Mouse (Mus musculus) MEL (cell line): ENCODE results near the gene Rtp3. TPM values are rescaled to one million over a fixed set of nuclear protein-coding genes. Genes with fewer than 3 reads are reported as not detected.
A peak's percentile ranks its signal among the peaks of the same experiment; 100 is the strongest.

Source experiments
- DNase-seq: peaks from one replicate; pipeline ENCODE4 v3.0.0; 2011; ENCODE audit warnings: low read depth, low spot score
- H3K27ac ChIP-seq: 2 replicates; pipeline ENCODE4 v1.5.1; 2012; ENCODE audit warnings: low read depth, mild to moderate bottlenecking, control low read depth, low read length, moderate library complexity; ENCODE audit not compliant: control insufficient read depth
- H3K27me3 ChIP-seq, 2 experiments: fragments of 150-350 bp in 1 of 2; sonication (generic) in 1 of 2; 2 replicates each; pipeline ENCODE4 v1.6.1; 2012; ENCODE audit warnings: low read length in 2 of 2, mild to moderate bottlenecking in 2 of 2, improper control_type of control experiment in 1 of 2, moderate library complexity in 1 of 2; ENCODE audit not compliant: insufficient read depth in 2 of 2, control insufficient read depth in 1 of 2
- H3K36me3 ChIP-seq, 2 experiments: 2 replicates each; pipeline ENCODE4 v1.6.1; 2012 to 2014; ENCODE audit warnings: low read length in 2 of 2, improper control_type of control experiment in 1 of 2, inconsistent platforms in 1 of 2, mild to moderate bottlenecking in 1 of 2; ENCODE audit not compliant: insufficient read depth in 2 of 2, control insufficient read depth in 1 of 2
- H3K4me1 ChIP-seq, 2 experiments: fragments of 150-350 bp in 1 of 2; sonication (generic) in 1 of 2; 2 replicates each; pipeline ENCODE4 v1.6.1; 2012; ENCODE audit warnings: low read length in 2 of 2, improper control_type of control experiment in 1 of 2, mild to moderate bottlenecking in 1 of 2; ENCODE audit not compliant: insufficient read depth in 2 of 2, control insufficient read depth in 1 of 2
- H3K4me3 ChIP-seq, 2 experiments: fragments of 150-350 bp in 1 of 2; sonication (generic) in 1 of 2; 2 replicates each; pipeline ENCODE4 v1.5.1; 2012; ENCODE audit warnings: low read depth in 2 of 2, low read length in 2 of 2, mild to moderate bottlenecking in 2 of 2, moderate library complexity in 2 of 2, control low read depth in 1 of 2, improper control_type of control experiment in 1 of 2; ENCODE audit not compliant: control insufficient read depth in 1 of 2, insufficient read depth in 1 of 2
- H3K79me2 ChIP-seq: 2 replicates; pipeline ENCODE4 v1.6.1; 2012; ENCODE audit warnings: mild to moderate bottlenecking, low read length, moderate library complexity; ENCODE audit not compliant: control insufficient read depth, poor library complexity, insufficient read depth
- H3K9ac ChIP-seq: 2 replicates; pipeline ENCODE4 v1.6.1; 2012; ENCODE audit warnings: low read depth, mild to moderate bottlenecking, control low read depth, low read length, moderate library complexity; ENCODE audit not compliant: control insufficient read depth, poor library complexity, severe bottlenecking
- H3K9me3 ChIP-seq: fragments of 150-350 bp; sonication (generic); replicated peaks from 2 replicates; pipeline ENCODE4 v1.6.1; 2012; ENCODE audit warnings: mild to moderate bottlenecking, low read length, improper control_type of control experiment, moderate library complexity; ENCODE audit not compliant: insufficient read depth
- CTCF ChIP-seq, 3 experiments: IDR thresholded peaks in 2 of 3; conservative IDR thresholded peaks in 1 of 3; 2 replicates each; pipeline ENCODE4 v1.5.1; 2011 to 2012; ENCODE audit warnings: low read length in 3 of 3, low read depth in 2 of 3, mild to moderate bottlenecking in 2 of 3, improper control_type of control experiment in 1 of 3, inconsistent platforms in 1 of 3, mixed read lengths in 1 of 3, moderate library complexity in 1 of 3; ENCODE audit not compliant: control insufficient read depth in 1 of 3, insufficient read depth in 1 of 3, poor library complexity in 1 of 3, severe bottlenecking in 1 of 3
- ELF1 ChIP-seq: IDR thresholded peaks from 2 replicates; pipeline ENCODE4 v1.6.1; 2014; ENCODE audit warnings: low read depth, mild to moderate bottlenecking, inconsistent platforms, low read length, improper control_type of control experiment, moderate library complexity
- EP300 ChIP-seq, 2 experiments: IDR thresholded peaks; 2 replicates each; pipeline ENCODE4 v1.6.1; 2011; ENCODE audit warnings: improper control_type of control experiment in 2 of 2, low read length in 2 of 2, low read depth in 1 of 2, mild to moderate bottlenecking in 1 of 2
- GABPA ChIP-seq: IDR thresholded peaks from 2 replicates; pipeline ENCODE4 v1.6.1; 2012; ENCODE audit warnings: low read depth, mild to moderate bottlenecking, inconsistent platforms, low read length, improper control_type of control experiment, moderate library complexity
- JUND ChIP-seq: IDR thresholded peaks from 2 replicates; pipeline ENCODE4 v1.6.1; 2011; ENCODE audit warnings: low read depth, mild to moderate bottlenecking, improper control_type of control experiment, low read length
- KAT2A ChIP-seq: conservative IDR thresholded peaks from 2 replicates; pipeline ENCODE4 v1.6.1; 2012; ENCODE audit warnings: low read depth, low read length, improper control_type of control experiment, inconsistent platforms
- MAX ChIP-seq: IDR thresholded peaks from 2 replicates; pipeline ENCODE4 v1.6.1; 2011; ENCODE audit warnings: low read length, improper control_type of control experiment
- MYB ChIP-seq: IDR thresholded peaks from 2 replicates; pipeline ENCODE4 v1.6.1; 2011; ENCODE audit warnings: mild to moderate bottlenecking, low read depth, low read length, improper control_type of control experiment
- RAD21 ChIP-seq: IDR thresholded peaks from 2 replicates; pipeline ENCODE4 v1.6.1; 2011; ENCODE audit warnings: mild to moderate bottlenecking, low read depth, low read length, improper control_type of control experiment
- TBP ChIP-seq: IDR thresholded peaks from 2 replicates; pipeline ENCODE4 v1.8.0; 2011; ENCODE audit warnings: low read depth, low read length, improper control_type of control experiment
- UBTF ChIP-seq: IDR thresholded peaks from 2 replicates; pipeline ENCODE4 v1.6.1; 2012; ENCODE audit warnings: low read depth, mild to moderate bottlenecking, inconsistent platforms, low read length, improper control_type of control experiment, moderate library complexity, borderline replicate concordance; ENCODE audit not compliant: insufficient read depth
- USF1 ChIP-seq: IDR thresholded peaks from 2 replicates; pipeline ENCODE4 v1.6.1; 2014; ENCODE audit warnings: low read depth, mild to moderate bottlenecking, inconsistent platforms, low read length, improper control_type of control experiment, moderate library complexity
- ZMIZ1 ChIP-seq: IDR thresholded peaks from 2 replicates; pipeline ENCODE4 v1.6.1; 2012; ENCODE audit warnings: low read depth, mild to moderate bottlenecking, inconsistent platforms, low read length, improper control_type of control experiment, moderate library complexity
- polyA plus RNA-seq, 2 experiments: library from polyadenylated mRNA; stranded (reverse) in 1 of 2; unstranded in 1 of 2; fragments of >175 nt in 1 of 2; fragments of >200 nt in 1 of 2; gene quantifications; 2 replicates each; pipeline versions ENCODE4 v1.2.1 to v1.2.4; 2012; ENCODE audit warnings: low replicate concordance in 2 of 2, low read depth in 1 of 2; ENCODE audit not compliant: insufficient read length in 2 of 2, insufficient read depth in 1 of 2, missing spikeins in 1 of 2
- total RNA-seq: library from RNA; depleted of rRNA; stranded (reverse); fragments of 300-350 nt; gene quantifications from 2 replicates; pipeline ENCODE4 v1.2.3, GENCODE M21; 2012

Rtp3 gene
- total and polyA plus RNA-seq, 3 experiments = not detected

DNA sequence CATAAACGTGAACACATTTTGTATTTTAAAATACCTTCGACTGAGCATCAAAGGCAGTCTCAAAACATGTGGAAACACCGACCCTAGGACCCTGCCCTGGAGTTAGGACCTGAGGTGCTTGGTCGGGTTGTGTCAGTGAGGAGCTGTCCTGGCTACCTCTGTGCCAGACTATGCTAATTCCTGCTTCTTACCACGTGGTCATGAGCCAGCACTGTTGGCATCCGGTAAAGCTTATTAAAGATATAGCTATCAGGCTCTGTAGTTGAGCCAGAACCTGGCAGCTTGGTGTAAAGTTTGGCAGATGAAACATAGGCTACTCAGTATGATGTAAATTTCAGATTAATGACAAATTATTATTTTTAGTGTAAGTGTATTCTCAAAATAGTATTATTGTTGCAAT is 38.0 kb downstream of the Rtp3 start:
- Histone ChIP-seq H3K79me2 (no peaks in the 10 kb centered on the region), H3K9me3 (no peaks in the 10 kb centered on the region), H3K27me3 (no peaks in the 10 kb centered on the region), H3K4me3 (no peak overlapping the region), H3K36me3 (peaks cover 0 to 2% of the 10 kb centered on the region in 2 experiments; a peak in 1 of 4 replicates), H3K9ac (no peak overlapping the region), H3K4me1 (peaks cover 0 to 7% of the 10 kb centered on the region in 2 experiments; a peak in 2 of 4 replicates), H3K27ac (no peak overlapping the region)
- TF ChIP-seq MAX = peak; percentile 41; the same call in 1 of the 2 replicates
- no peak for TF ChIP-seq ZMIZ1
- peak; percentile 66; the same call in 1 of the 2 replicates for TF ChIP-seq USF1
- peak; percentile 8 for DNase-seq

DNA sequence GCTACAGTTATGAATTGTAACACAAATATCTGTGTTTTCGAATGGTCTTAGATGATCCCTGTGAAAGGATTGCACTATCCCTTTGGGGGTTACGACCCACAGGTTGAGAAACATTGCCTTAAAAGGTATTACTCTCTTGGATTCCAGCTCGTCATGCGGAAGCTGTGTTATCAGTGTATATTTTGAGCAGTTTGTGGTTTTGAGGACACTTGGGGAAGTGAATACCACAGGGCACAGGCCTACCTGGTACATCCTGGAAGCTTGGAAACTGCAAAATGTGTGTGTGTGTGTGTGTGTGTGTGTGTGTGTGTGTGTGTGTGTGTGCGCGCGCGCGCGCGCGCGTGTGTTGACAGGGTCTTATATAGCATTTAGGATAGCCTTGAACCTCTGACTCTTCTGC is 38.5 kb downstream of the Rtp3 start:
- H3K9me3 ChIP-seq = no peaks in the 10 kb centered on the region
- H3K4me3 ChIP-seq = no peak overlapping the region
- DNase-seq = peak; percentile 14
- no peak overlapping the region for H3K27ac ChIP-seq
- no peaks in the 10 kb centered on the region for H3K79me2 ChIP-seq
- no peak overlapping the region for H3K9ac ChIP-seq
- H3K4me1 ChIP-seq = peaks cover 0 to 7% of the 10 kb centered on the region in 2 experiments; a peak in 2 of 4 replicates
- TF ChIP-seq ELF1 (no peak), KAT2A (no peak), CTCF (IDR thresholded peaks at IDR 0.05 in 2 of 3, conservative IDR thresholded peaks at IDR 0.05 in 1 of 3; ENCODE audit: control insufficient read depth in 1 of 3, insufficient read depth in 1 of 3, low read depth in 2 of 3, low read length in 3 of 3, poor library complexity in 1 of 3, severe bottlenecking in 1 of 3) (no peak), EP300 (IDR thresholded peaks at IDR 0.05; ENCODE audit: low read depth in 1 of 2, low read length in 2 of 2) (peak; percentile 10 to 44; a peak in 2 of 4 replicates), UBTF (no peak)
- H3K36me3 ChIP-seq = peaks cover 0 to 2% of the 10 kb centered on the region in 2 experiments; a peak in 1 of 4 replicates
- H3K27me3 ChIP-seq = no peaks in the 10 kb centered on the region

DNA sequence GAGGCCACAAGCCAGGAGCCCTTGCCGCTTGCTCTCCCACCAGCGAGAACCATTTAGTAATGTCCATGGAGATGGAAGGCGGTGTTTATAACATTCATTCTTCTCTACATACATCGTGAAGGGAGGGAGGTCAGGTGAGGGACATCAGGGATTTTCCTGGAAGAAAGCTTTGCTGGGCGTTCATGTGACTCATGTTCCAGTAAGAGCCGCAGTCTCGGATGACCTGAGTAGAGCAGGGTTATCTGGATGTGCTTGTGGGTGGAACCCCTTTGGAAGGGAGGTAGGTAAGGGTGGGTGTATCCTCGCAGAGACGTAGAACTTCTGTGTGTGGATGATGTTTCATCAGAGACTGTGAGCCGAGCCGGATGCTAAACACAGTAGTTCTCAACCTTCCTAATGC is 39.0 kb downstream of the Rtp3 start, which contains the start of gene Lrrc2:
Gene Lrrc2, plus strand, starts transcription at position 149 of the 400 bp plus-strand sequence.
- TF ChIP-seq MYB (no peak), JUND (no peak), KAT2A (no peak), GABPA (no peak), TBP (no peak), ZMIZ1 (no peak), RAD21 (no peak)
- no peaks in the 10 kb centered on the region for H3K79me2 ChIP-seq
- DNase-seq = no peak
- no peak within 1 kb of the TSS for H3K9ac ChIP-seq
- peaks cover 0 to 7% of the 10 kb centered on the region in 2 experiments; a peak in 2 of 4 replicates for H3K4me1 ChIP-seq
- no peaks in the 10 kb centered on the region for H3K9me3 ChIP-seq
- no peaks in the 10 kb centered on the region for H3K27me3 ChIP-seq
- H3K4me3 ChIP-seq = no peak within 1 kb of the TSS
- H3K36me3 ChIP-seq = peaks cover 0 to 2% of the 10 kb centered on the region in 2 experiments; a peak in 1 of 4 replicates
- no peak within 1 kb of the TSS for H3K27ac ChIP-seq
